Mouse (Mus musculus): ENCODE data around the gene Sco1. TPM values are rescaled to one million over a fixed set of nuclear protein-coding genes. Genes with fewer than 3 reads are reported as not detected.
"Not testable (repeated sequence)": the region's sequence is repeated elsewhere in the genome, so short reads cannot be mapped to it uniquely, and the experiment has no call there.

The Sco1 gene
- polyA plus RNA-seq, 1 experiment, result 7.0 TPM

DNA sequence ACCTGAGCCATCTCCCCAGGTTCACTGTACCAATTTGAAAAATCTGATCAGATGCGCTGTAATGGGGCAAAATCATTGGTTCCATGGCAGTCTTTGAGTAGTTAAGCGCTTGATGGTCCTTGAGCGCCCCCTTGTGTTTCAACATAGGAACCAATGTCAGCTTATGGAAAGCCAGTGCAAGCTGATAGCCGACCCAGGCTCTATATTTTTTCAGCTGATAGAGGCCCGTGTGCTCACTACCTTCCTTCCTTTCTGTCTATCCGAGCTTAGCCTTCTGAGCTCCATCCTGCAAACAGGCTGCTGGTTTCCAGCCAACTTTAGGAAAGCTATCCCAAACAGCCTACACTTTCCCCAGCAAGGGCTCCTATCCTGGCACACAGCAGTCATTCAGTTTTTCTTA lies 33.0 kb downstream of the Sco1 start:
- DNase-seq (ENCODE audit: low spot score), result no peak

DNA sequence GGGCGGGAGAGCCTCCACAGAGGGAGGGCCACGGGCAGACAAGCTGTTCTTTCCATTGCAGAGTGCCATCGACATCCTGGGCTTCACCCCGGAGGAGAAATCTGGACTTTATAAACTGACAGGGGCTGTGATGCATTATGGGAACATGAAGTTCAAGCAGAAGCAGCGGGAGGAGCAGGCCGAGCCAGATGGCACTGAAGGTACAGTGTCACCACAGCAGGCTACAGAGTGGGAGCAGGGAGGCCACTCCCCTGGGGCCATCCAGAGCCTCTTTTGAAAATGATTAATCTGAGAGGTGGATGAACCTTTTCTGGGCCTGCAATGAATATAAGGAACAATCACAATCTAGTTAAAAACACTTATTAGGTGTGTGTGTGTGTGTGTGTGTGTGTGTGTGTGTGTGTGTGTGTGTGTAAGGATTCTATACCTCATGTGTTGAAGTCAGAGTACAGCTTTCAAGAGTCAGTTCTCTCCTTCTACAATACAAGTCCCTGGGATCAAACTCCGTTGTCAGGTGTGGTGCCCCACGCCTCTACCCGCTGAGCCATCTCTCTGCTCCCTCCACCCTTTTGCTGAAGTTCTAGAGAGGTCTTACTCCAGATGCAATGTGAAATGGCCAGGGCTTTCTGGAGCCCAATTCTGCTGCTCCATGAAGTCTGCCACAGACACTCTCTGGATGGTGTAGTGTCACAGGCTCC lies 34.1 kb downstream of the Sco1 start:
- no peak for DNase-seq (ENCODE audit: low spot score)

DNA sequence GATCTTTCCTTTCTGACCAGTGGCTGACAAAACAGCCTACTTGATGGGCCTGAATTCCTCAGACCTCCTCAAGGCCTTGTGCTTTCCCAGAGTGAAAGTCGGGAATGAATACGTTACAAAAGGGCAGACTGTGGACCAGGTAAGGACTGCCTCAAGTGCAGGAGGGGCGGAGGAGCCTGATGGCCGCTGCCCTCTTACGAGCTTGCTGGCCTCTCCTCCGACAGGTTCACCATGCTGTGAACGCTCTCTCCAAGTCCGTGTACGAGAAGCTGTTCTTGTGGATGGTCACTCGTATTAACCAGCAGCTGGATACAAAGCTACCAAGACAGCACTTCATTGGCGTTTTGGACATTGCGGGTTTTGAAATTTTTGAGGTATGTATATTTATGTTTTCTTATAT lies 34.8 kb downstream of the Sco1 start:
- no peak for DNase-seq (ENCODE audit: low spot score)

DNA sequence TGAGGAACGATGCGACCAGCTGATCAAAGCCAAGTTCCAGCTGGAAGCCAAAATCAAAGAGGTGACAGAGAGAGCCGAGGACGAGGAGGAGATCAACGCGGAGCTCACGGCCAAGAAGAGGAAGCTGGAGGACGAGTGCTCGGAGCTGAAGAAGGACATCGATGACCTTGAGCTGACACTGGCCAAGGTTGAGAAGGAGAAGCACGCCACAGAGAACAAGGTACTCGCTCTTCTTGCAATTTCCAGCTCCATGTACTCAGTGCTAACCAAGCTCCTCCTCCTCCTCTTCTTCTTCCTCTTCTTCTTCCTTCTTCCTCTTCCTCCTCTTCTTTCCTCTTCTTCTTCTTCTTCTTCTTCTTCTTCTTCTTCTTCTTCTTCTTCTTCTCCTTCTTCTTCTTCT lies 39.9 kb downstream of the Sco1 start:
- DNase-seq (ENCODE audit: low spot score), result not testable (repeated sequence)

DNA sequence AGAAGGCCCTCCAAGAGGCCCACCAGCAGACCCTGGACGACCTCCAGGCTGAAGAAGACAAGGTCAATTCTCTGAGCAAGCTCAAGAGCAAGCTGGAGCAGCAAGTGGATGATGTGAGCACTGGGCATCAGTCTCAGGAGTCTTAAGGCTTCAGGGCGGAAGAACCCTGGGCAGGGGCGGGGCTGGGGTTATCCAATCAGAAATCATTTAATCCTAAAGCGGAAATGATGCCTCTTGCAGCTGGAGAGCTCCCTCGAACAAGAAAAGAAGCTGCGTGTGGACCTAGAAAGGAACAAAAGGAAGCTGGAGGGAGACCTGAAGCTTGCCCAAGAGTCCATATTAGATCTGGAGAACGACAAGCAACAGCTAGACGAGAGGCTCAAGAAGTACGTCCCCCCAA lies 40.7 kb downstream of the Sco1 start:
- DNase-seq (ENCODE audit: low spot score), result no peak

DNA sequence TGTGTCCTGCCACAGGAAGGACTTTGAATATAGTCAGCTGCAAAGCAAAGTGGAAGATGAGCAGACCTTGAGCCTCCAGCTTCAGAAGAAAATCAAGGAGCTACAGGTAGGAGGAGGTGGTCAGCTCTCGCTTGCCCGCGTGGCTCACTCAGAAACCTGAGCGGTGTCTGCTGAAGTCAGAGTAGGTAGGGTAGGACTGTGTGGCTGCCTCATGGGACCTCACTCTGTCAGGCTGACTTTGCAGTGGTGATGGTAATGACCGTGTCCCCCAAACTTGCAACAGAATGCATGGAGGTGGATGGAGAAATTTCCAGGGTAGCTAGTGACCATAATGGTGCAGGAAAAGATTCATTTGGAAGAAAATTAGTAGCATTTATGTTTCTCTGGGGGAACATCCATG lies 41.2 kb downstream of the Sco1 start:
- DNase-seq (ENCODE audit: low spot score), result no peak

DNA sequence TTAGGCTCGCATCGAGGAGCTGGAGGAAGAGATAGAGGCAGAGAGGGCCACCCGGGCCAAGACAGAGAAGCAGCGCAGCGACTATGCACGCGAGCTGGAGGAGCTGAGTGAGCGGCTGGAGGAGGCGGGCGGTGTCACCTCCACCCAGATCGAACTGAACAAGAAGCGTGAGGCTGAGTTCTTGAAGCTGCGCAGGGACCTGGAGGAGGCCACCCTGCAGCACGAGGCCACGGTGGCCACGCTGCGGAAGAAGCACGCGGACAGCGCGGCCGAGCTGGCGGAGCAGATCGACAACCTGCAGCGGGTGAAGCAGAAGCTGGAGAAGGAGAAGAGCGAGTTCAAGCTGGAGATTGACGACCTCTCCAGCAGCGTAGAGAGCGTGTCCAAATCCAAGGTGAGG lies 42.0 kb downstream of the Sco1 start:
- DNase-seq (ENCODE audit: low spot score), result no peak

DNA sequence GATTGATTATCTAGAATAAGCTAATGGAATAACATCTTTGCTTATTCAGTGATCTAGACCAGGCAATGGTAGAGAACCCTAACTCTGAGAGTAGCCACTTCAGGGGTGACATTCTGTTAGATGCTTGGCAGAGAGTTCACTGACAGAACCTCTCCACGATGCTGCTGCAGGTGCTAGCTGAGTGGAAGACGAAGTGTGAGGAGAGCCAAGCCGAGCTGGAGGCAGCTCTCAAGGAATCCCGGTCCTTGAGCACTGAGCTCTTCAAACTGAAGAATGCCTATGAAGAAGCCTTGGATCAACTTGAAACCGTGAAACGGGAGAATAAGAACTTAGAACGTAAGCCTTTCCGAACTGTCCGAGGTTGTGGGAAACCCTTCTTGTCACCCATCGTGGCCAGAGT lies 45.2 kb downstream of the Sco1 start:
- DNase-seq (ENCODE audit: low spot score), result no peak

DNA sequence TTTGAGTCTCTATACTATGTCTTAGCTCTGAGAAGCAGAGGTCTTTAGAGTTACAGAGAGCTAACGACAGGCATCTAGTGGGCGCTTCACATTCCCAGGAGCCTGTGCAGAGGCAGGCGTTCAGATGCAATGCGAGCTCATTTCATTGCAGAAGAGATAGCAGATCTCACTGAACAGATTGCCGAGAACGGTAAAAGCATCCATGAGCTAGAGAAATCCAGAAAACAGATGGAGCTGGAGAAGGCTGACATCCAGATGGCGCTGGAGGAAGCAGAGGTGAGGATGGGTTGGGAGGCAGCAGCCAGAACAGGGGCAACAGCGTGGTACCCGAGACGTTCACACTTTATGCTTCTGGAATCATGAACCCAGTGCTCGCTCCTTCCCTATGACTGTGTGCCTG lies 46.0 kb downstream of the Sco1 start:
- DNase-seq (ENCODE audit: low spot score), result no peak

DNA sequence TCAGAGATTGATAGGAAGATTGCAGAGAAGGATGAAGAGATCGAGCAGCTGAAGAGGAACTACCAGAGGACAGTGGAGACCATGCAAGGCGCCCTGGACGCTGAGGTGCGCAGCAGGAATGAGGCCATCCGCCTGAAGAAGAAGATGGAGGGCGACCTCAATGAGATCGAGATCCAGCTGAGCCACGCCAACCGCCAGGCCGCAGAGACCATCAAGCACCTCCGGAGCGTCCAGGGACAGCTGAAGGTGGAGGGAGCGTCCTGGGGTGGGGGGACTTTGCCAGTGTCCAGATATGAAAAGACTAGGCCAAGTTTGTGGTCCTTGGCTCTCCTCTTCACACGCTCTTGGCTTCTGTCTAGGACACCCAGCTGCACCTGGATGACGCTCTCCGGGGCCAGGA lies 46.8 kb downstream of the Sco1 start:
- no peak for DNase-seq (ENCODE audit: low spot score)

DNA sequence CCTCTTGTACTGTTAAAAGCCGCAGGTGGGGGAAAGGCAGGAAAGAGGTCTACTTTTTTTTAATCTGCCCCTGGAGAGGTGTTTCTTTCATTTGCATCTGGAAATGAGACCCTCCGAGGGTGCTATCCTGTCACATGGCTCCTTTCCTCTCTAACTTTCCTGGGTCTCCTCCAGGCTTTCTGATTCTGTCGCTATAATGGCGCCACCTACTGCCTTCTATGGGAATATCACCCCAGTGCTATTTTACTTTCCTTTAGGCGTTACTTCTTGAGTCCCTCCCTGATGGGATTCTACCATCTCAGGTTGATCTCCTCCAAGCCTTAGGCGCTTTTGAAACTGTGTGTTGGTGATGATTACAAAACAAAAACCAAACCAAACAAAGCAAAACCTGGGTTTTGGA lies 47.7 kb downstream of the Sco1 start:
- DNase-seq (ENCODE audit: low spot score), result no peak

DNA sequence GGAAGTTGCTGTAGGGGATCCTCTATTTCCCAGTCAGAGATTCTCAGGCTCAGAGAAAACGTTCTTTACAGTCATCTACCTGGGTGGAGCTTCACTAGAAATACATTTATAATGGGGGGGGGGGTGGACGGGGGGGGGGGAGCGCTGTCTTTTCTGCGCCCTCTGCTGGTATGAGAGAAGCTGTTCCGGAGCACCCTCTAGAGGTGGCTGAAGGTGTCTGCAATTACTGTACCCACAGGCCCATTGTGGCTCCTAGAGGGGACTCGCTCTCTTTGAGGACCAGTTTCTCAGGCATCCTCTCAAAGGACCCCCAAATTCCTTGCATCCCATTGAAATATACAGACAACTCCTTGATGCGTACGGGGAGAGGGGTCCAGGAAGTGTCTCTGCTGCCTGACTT lies 49.2 kb downstream of the Sco1 start:
- no peak for DNase-seq (ENCODE audit: low spot score)

DNA sequence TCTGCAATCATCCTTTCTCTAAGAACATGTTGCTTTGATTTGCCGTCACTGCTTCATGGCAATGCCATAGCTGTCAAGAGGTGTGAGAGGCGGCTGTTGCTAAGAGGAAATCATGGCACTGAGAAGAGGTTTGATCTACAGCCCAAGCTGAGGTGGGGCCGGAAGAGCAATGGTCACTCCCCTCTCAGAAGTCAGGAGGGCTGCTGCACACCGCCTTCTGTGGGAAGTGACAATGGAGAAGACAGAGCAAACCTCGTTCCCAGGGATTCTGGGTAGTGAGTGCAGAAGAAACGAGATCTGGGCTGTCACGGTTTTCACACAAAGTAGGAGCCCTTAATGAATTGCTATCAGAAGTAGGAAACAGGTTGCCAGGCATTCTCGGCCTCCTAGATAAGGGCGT lies 50.8 kb downstream of the Sco1 start:
- no peak for DNase-seq (ENCODE audit: low spot score)

DNA sequence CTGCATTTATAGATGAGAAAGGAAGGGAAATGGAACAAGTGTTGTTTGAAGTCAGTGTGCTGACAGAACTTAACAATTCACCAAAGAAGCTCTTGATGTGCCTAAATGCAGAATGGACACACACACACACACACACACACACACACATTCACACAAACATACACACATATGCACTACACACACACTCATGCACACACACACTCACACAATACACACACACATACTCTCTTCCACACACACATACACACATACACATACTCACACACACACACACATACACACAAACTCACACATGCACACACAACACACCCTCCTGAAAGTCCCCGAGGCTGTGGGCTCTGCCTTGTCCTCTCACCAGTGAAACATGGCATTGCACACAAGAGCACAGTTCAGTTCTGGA lies 51.8 kb downstream of the Sco1 start:
- no peak for DNase-seq (ENCODE audit: low spot score)

DNA sequence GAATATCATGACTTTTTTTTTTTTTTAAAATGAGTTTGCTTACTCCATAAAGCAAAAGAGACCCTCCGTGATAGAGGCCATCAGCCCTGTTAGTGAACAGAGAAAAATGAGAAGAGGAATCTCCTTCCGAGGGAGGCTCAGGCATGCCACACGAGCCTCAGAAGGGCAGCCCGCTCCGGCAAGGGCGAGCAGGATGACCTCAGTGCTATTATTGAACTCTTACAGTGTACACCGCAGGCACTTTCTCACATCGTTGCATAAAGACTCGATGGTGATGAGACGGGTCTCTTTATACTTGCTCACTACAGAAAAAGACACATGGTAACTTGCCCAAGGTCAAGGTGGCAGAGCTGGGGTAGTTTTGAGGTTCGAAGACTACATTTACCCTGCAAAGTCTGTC lies 52.2 kb downstream of the Sco1 start:
- no peak for DNase-seq (ENCODE audit: low spot score)

DNA sequence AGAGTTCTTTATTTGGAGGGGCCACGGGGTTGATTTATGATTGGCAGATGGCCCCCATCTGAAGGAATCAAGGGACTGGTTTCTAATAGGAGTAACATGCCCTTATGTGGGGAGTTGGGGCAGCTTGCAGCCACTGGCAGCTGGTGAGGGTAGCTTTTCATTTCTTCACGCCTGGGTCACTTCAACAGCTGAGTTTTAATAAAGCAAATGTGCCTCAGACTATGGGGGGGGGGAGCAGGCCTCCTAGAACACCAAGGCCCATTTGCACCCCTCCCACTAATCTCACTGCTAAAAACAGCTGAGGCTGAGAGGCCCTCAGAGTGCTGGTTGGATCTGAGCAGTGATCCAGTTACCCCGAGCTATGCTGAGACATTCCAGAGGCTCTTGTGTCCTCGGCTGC lies 53.2 kb downstream of the Sco1 start:
- DNase-seq (ENCODE audit: low spot score), result no peak

DNA sequence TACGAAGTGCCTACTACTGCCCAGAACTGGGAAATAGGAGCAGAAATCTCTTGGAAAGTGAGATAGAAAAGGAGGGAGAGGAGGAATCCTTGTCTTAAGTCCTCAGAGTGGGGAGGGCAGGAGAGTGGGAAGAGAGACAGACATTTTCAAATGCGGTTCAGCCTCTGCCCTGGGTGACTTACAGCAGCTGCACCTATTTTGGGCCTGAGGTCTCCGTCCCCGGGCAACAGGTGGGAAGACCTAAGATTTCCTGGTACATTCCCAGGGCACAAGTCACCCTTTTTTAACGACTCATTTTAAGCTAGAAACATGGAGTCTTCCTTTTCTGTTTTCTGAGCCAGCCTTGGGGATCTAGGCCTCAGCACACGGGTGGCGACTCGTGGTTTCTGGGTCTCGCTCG lies 54.5 kb downstream of the Sco1 start:
- no peak for DNase-seq (ENCODE audit: low spot score)

DNA sequence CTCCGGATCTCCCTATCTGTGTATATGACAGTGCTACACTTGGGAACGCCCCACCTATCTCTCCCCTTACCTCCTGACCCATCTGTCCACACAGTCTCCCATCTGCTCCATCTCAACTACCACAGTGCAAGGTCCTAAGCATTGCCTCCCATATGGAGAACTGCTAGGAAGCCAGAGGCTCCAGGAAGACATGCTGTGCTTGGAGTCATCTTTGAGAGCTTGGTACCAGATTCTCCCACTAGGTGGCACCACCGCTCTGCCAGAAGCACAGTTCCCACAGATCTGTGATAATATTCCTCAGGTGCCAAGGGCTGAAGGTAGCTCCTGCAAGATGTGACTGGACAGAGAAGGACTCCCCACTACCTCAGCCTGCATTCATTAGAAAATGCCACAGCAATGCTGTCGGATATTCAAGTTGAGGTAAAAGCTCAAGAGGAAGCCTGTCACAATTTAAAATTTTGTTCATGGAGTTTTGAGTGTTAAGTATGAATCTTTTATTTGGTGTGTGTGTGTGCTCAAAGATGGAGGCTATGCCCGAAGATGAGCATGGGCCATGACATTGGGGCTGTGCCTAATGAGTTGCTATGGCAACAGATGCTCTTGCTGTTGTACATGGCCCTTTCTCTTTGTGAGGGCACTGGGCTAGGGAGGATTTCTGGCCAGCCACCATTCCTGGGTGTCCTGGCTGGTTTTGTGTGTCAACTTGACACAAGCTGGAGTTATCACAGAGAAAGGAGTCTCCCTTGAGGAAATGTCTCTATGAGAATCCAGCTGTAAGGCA lies 57.9 kb downstream of the Sco1 start:
- no peak for DNase-seq (ENCODE audit: low spot score)

DNA sequence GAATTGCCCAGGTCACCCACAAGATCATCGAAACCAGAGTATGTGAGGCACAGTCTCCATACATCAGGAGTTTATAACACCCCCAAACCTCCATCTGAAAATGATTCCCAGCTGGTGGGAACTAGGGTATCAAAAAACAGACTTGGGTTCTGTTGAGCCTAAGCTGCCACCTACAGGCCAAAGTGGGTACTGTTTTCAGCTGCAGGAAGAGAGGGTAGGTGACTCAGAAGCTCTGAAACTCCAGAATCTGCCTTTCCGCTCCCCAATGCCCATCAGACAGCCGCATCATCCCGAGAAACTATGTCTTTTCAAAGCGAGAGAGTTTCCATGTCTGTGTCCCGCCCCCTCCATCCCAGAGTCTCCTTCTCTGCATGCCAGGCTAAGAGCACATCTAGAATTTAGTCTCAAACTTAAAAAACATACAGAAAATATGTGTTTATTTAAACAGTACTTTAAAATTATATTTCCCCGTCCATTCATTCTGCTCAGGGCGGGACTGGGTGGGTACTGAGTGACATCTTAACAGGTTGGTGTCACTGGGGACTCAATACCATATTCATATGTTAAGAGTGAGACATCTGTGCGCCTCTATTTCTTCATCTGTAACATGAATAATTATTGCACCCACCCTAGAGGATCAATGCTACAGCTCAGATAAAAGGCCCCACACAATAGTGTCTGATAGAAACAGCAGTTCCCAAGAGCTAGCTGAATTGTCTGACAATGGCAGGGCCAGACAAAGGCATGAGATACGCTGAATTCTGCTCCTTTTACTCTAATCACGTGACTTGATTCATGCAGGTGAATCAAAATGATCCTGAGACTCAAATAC lies 59.8 kb downstream of the Sco1 start:
- no peak for DNase-seq (ENCODE audit: low spot score)

DNA sequence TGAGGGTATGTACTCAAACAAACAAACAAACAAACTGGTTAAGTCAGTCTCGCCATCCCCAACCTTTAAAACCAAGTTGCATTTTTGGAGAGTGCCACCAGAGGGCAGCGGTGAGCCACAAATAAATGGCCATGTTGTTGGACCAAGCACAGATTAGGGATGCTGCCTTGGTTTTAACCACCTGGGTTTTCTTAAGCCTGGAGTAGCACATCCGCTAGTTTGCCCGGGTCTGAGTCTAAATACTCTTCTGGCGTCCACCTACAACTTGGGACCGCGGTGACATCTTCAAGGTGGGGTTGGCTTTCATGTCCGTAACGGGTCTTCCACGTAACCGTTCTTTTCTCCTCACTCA lies 60.4 kb downstream of the Sco1 start:
- peak; percentile 41 for DNase-seq (ENCODE audit: low spot score)

DNA sequence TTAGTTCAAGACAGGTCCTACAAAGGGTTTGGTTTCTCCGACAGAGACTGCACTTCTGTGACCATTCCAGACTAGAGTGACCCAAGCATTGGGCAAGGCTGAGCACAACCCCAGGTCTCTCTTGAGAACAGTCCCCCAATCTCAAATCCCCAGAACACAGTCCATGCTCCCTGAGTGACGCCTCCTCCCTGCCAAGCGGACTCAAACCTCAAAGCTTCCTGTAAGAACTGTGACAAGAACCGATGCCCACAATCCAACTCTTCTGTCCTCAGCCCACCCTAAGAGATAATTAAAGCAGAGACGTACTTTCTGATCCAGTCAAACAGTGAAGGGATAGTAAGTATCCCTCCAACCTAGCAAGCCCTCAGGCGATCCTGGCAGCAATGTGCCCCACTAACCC lies 60.9 kb downstream of the Sco1 start:
- no peak for DNase-seq (ENCODE audit: low spot score)

DNA sequence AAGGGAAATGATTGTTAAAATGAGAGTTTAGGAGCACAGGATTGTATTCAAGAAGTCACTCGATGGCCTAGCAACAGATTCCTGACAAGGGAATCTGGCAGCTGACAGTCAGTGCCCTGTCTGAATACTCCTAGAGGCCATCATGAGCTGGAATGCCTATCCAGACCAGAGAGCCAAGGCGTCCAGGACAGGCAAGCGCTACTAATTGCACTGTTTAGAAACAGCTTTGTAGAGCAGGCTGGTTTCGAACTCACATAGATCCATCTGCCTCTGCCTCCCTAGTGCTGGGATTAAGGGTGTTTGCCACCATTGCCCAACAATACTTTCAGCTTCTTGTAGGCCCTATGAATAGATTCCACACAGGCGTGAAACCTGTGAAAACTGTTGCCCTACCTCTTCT lies 61.8 kb downstream of the Sco1 start:
- DNase-seq (ENCODE audit: low spot score), result no peak

DNA sequence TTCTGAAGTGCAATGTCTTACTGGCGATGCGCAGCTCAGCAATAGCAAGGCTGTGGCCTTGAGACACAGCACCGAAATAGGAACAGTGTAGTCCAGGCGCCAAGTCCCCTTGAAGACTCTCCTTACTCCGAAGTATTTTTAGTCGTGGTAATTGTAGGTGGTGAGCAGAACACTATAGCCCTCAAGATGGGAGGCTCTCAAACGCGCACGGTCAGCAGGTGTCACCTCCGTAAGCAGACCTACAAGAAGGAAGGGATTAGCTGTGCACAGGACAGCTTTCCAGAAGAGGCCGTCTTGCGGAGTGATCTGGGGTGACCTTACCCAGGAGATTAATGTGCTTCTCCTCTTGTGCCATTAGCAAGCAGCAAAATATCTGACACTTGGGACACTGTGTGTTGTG lies 62.4 kb downstream of the Sco1 start:
- DNase-seq (ENCODE audit: low spot score), result no peak

Data from urinary bladder, adult 2 months (tissue).